Mouse (Mus musculus) MEL (cell line): ENCODE results near the gene Gm49378. TPM values are rescaled to one million over a fixed set of nuclear protein-coding genes. Genes with fewer than 3 reads are reported as not detected.

ENCODE experiments used
- DNase-seq: peaks from one replicate; pipeline ENCODE4 v3.0.0; 2011; ENCODE audit warnings: low read depth, low spot score
- H3K27ac ChIP-seq: 2 replicates; pipeline ENCODE4 v1.5.1; 2012; ENCODE audit warnings: low read depth, mild to moderate bottlenecking, control low read depth, low read length, moderate library complexity; ENCODE audit not compliant: control insufficient read depth
- H3K27me3 ChIP-seq, 2 experiments: fragments of 150-350 bp in 1 of 2; sonication (generic) in 1 of 2; 2 replicates each; pipeline ENCODE4 v1.6.1; 2012; ENCODE audit warnings: low read length in 2 of 2, mild to moderate bottlenecking in 2 of 2, improper control_type of control experiment in 1 of 2, moderate library complexity in 1 of 2; ENCODE audit not compliant: insufficient read depth in 2 of 2, control insufficient read depth in 1 of 2
- H3K36me3 ChIP-seq, 2 experiments: 2 replicates each; pipeline ENCODE4 v1.6.1; 2012 to 2014; ENCODE audit warnings: low read length in 2 of 2, improper control_type of control experiment in 1 of 2, inconsistent platforms in 1 of 2, mild to moderate bottlenecking in 1 of 2; ENCODE audit not compliant: insufficient read depth in 2 of 2, control insufficient read depth in 1 of 2
- H3K4me1 ChIP-seq, 2 experiments: fragments of 150-350 bp in 1 of 2; sonication (generic) in 1 of 2; 2 replicates each; pipeline ENCODE4 v1.6.1; 2012; ENCODE audit warnings: low read length in 2 of 2, improper control_type of control experiment in 1 of 2, mild to moderate bottlenecking in 1 of 2; ENCODE audit not compliant: insufficient read depth in 2 of 2, control insufficient read depth in 1 of 2
- H3K4me3 ChIP-seq, 2 experiments: fragments of 150-350 bp in 1 of 2; sonication (generic) in 1 of 2; 2 replicates each; pipeline ENCODE4 v1.5.1; 2012; ENCODE audit warnings: low read depth in 2 of 2, low read length in 2 of 2, mild to moderate bottlenecking in 2 of 2, moderate library complexity in 2 of 2, control low read depth in 1 of 2, improper control_type of control experiment in 1 of 2; ENCODE audit not compliant: control insufficient read depth in 1 of 2, insufficient read depth in 1 of 2
- H3K79me2 ChIP-seq: 2 replicates; pipeline ENCODE4 v1.6.1; 2012; ENCODE audit warnings: mild to moderate bottlenecking, low read length, moderate library complexity; ENCODE audit not compliant: control insufficient read depth, poor library complexity, insufficient read depth
- H3K9ac ChIP-seq: 2 replicates; pipeline ENCODE4 v1.6.1; 2012; ENCODE audit warnings: low read depth, mild to moderate bottlenecking, control low read depth, low read length, moderate library complexity; ENCODE audit not compliant: control insufficient read depth, poor library complexity, severe bottlenecking
- H3K9me3 ChIP-seq: fragments of 150-350 bp; sonication (generic); replicated peaks from 2 replicates; pipeline ENCODE4 v1.6.1; 2012; ENCODE audit warnings: mild to moderate bottlenecking, low read length, improper control_type of control experiment, moderate library complexity; ENCODE audit not compliant: insufficient read depth
- CHD1 ChIP-seq: IDR thresholded peaks from 2 replicates; pipeline ENCODE4 v1.6.1; 2012; ENCODE audit warnings: low read depth, mild to moderate bottlenecking, inconsistent platforms, low read length, improper control_type of control experiment
- ZKSCAN1 ChIP-seq: IDR thresholded peaks from 2 replicates; pipeline ENCODE4 v1.6.1; 2012; ENCODE audit warnings: low read depth, mild to moderate bottlenecking, inconsistent platforms, low read length, improper control_type of control experiment, moderate library complexity
- polyA plus RNA-seq, 2 experiments: library from polyadenylated mRNA; stranded (reverse) in 1 of 2; unstranded in 1 of 2; fragments of >175 nt in 1 of 2; fragments of >200 nt in 1 of 2; gene quantifications; 2 replicates each; pipeline versions ENCODE4 v1.2.1 to v1.2.4; 2012; ENCODE audit warnings: low replicate concordance in 2 of 2, low read depth in 1 of 2; ENCODE audit not compliant: insufficient read length in 2 of 2, insufficient read depth in 1 of 2, missing spikeins in 1 of 2
- total RNA-seq: library from RNA; depleted of rRNA; stranded (reverse); fragments of 300-350 nt; gene quantifications from 2 replicates; pipeline ENCODE4 v1.2.3, GENCODE M21; 2012; rRNA removed

The Gm49378 gene
- total and polyA plus RNA-seq, 3 experiments, result 4.6 TPM; not detected in 2

- peaks cover 11% of the 10 kb centered on the region for H3K79me2 ChIP-seq
- TF ChIP-seq ZKSCAN1, result peak; percentile 97
- no peak for TF ChIP-seq CHD1
- H3K27ac ChIP-seq, result no peak overlapping the region
- DNase-seq, result no peak
- H3K27me3 ChIP-seq, result no peaks in the 10 kb centered on the region
- no peak overlapping the region for H3K4me3 ChIP-seq
- H3K36me3 ChIP-seq, result peaks cover 0 to 16% of the 10 kb centered on the region in 2 experiments; a peak in 2 of 4 replicates
- no peak overlapping the region for H3K9ac ChIP-seq
- H3K4me1 ChIP-seq, result peaks cover 3 to 18% of the 10 kb centered on the region in 2 experiments
- no peaks in the 10 kb centered on the region for H3K9me3 ChIP-seq
Measured at GRCm38 (mm10) chr14:55579511-55580496, 57.9 kb downstream of the Gm49378 start.

Other genes starting within 250 kb of the Gm49378 start
Only the 30 nearest of the 34 such genes appear.
- 19.9 and 22.7 TPM in 2 replicates for gene Dhrs4, start 159.1 kb downstream of the Gm49378 start, total RNA-seq
- gene Dhrs4, start 159.1 kb downstream of the Gm49378 start, polyA plus RNA-seq, result 10 to 100 TPM in 1 of 2 experiments, not detected in 1; 34.2 TPM
- 0.23 and 0.27 TPM in 2 replicates for gene Carmil3, start 147.2 kb downstream of the Gm49378 start, total RNA-seq
- gene Carmil3, start 147.2 kb downstream of the Gm49378 start, polyA plus RNA-seq, result 1 to 10 TPM in 1 of 2 experiments, not detected in 1; 2.6 TPM
- gene Cpne6, start 127.5 kb downstream of the Gm49378 start, total RNA-seq, result not detected in 2 replicates
- not detected for gene Cpne6, start 127.5 kb downstream of the Gm49378 start, polyA plus RNA-seq
- not detected in 2 replicates for gene Nrl, start 112.9 kb downstream of the Gm49378 start, total RNA-seq
- not detected for gene Nrl, start 112.9 kb downstream of the Gm49378 start, polyA plus RNA-seq
- gene Pck2, start 97.6 kb downstream of the Gm49378 start, total RNA-seq, result 17.0 and 64.4 TPM in 2 replicates
- 100 to 1,000 TPM in 1 of 2 experiments, 10 to 100 TPM in 1; 63.7 to 103 TPM for gene Pck2, start 97.6 kb downstream of the Gm49378 start, polyA plus RNA-seq
- gene Dcaf11, start 77.9 kb downstream of the Gm49378 start, total RNA-seq, result 24.3 and 27.7 TPM in 2 replicates
- 10 to 100 TPM in 1 of 2 experiments, not detected in 1; 37.9 TPM for gene Dcaf11, start 77.9 kb downstream of the Gm49378 start, polyA plus RNA-seq
- gene A730061H03Rik, start 77.5 kb downstream of the Gm49378 start, total RNA-seq, result 0.73 and 0.92 TPM in 2 replicates
- under 1 TPM in 1 of 2 experiments, not detected in 1; 0.86 TPM for gene A730061H03Rik, start 77.5 kb downstream of the Gm49378 start, polyA plus RNA-seq
- gene Fitm1, start 62.3 kb downstream of the Gm49378 start, total RNA-seq, result not detected in 2 replicates
- under 1 TPM in 1 of 2 experiments, not detected in 1; 0.07 TPM for gene Fitm1, start 62.3 kb downstream of the Gm49378 start, polyA plus RNA-seq
- 73.8 and 85.9 TPM in 2 replicates for gene Psme1, start 59.8 kb downstream of the Gm49378 start, total RNA-seq
- gene Psme1, start 59.8 kb downstream of the Gm49378 start, polyA plus RNA-seq, result 100 to 1,000 TPM in 1 of 2 experiments, not detected in 1; 205 TPM
- gene Emc9, start 52.6 kb downstream of the Gm49378 start, total RNA-seq, result 55.4 and 59.4 TPM in 2 replicates
- 10 to 100 TPM in 1 of 2 experiments, not detected in 1; 38.7 TPM for gene Emc9, start 52.6 kb downstream of the Gm49378 start, polyA plus RNA-seq
- gene Psme2, start 46.8 kb downstream of the Gm49378 start, total RNA-seq, result 98.1 and 143 TPM in 2 replicates
- gene Psme2, start 46.8 kb downstream of the Gm49378 start, polyA plus RNA-seq, result 100 to 1,000 TPM in 1 of 2 experiments, not detected in 1; 231 TPM
- 10.7 and 12.9 TPM in 2 replicates for gene Rnf31, start 46.2 kb downstream of the Gm49378 start, total RNA-seq
- gene Rnf31, start 46.2 kb downstream of the Gm49378 start, polyA plus RNA-seq, result 10 to 100 TPM in 1 of 2 experiments, not detected in 1; 24.5 TPM
- gene Irf9, start 34.3 kb downstream of the Gm49378 start, total RNA-seq, result 5.0 and 8.5 TPM in 2 replicates
- gene Irf9, start 34.3 kb downstream of the Gm49378 start, polyA plus RNA-seq, result 10 to 100 TPM in 1 of 2 experiments, not detected in 1; 14.8 TPM
- gene Rec8, start 19.9 kb downstream of the Gm49378 start, total RNA-seq, result 1.5 and 1.6 TPM in 2 replicates
- 1 to 10 TPM in 1 of 2 experiments, not detected in 1; 2.5 TPM for gene Rec8, start 19.9 kb downstream of the Gm49378 start, polyA plus RNA-seq
- 46.2 and 54.1 TPM in 2 replicates for gene Ipo4, start 1.9 kb downstream of the Gm49378 start, total RNA-seq
- 100 to 1,000 TPM in 1 of 2 experiments, not detected in 1; 132 TPM for gene Ipo4, start 1.9 kb downstream of the Gm49378 start, polyA plus RNA-seq
- 49.4 and 60.5 TPM in 2 replicates for gene Tm9sf1, start 5.9 kb upstream of the Gm49378 start, total RNA-seq
- 10 to 100 TPM in 1 of 2 experiments, not detected in 1; 80.1 TPM for gene Tm9sf1, start 5.9 kb upstream of the Gm49378 start, polyA plus RNA-seq
- gene Tssk4, start 12.3 kb upstream of the Gm49378 start, total RNA-seq, result 0.08 and 0.10 TPM in 2 replicates
- gene Tssk4, start 12.3 kb upstream of the Gm49378 start, polyA plus RNA-seq, result under 1 TPM in 1 of 2 experiments, not detected in 1; 0.40 TPM
- 25.5 and 30.6 TPM in 2 replicates for gene Mdp1, start 22.6 kb upstream of the Gm49378 start, total RNA-seq
- gene Mdp1, start 22.6 kb upstream of the Gm49378 start, polyA plus RNA-seq, result 10 to 100 TPM in 1 of 2 experiments, not detected in 1; 25.6 TPM
- 22.3 and 24.5 TPM in 2 replicates for gene Gmpr2, start 34.0 kb upstream of the Gm49378 start, total RNA-seq
- 10 to 100 TPM in 1 of 2 experiments, not detected in 1; 28.8 TPM for gene Gmpr2, start 34.0 kb upstream of the Gm49378 start, polyA plus RNA-seq
- gene Nedd8, start 34.2 kb upstream of the Gm49378 start, total RNA-seq, result 515 and 516 TPM in 2 replicates
- gene Nedd8, start 34.2 kb upstream of the Gm49378 start, polyA plus RNA-seq, result 100 to 1,000 TPM in 1 of 2 experiments, not detected in 1; 528 TPM
- 27.2 and 27.8 TPM in 2 replicates for gene Tinf2, start 43.9 kb upstream of the Gm49378 start, total RNA-seq
- 10 to 100 TPM in 1 of 2 experiments, not detected in 1; 53.0 TPM for gene Tinf2, start 43.9 kb upstream of the Gm49378 start, polyA plus RNA-seq
- 5.8 and 6.2 TPM in 2 replicates for gene Tgm1, start 76.0 kb upstream of the Gm49378 start, total RNA-seq
- 10 to 100 TPM in 1 of 2 experiments, not detected in 1; 11.4 TPM for gene Tgm1, start 76.0 kb upstream of the Gm49378 start, polyA plus RNA-seq
- 21.8 and 22.8 TPM in 2 replicates for gene Rabggta, start 84.4 kb upstream of the Gm49378 start, total RNA-seq
- gene Rabggta, start 84.4 kb upstream of the Gm49378 start, polyA plus RNA-seq, result 10 to 100 TPM in 1 of 2 experiments, not detected in 1; 32.0 TPM
- 20.0 and 21.7 TPM in 2 replicates for gene Dhrs1, start 107.8 kb upstream of the Gm49378 start, total RNA-seq
- 10 to 100 TPM in 1 of 2 experiments, not detected in 1; 48.8 TPM for gene Dhrs1, start 107.8 kb upstream of the Gm49378 start, polyA plus RNA-seq
- gene Nop9, start 107.8 kb upstream of the Gm49378 start, total RNA-seq, result 46.1 and 47.8 TPM in 2 replicates
- gene Nop9, start 107.8 kb upstream of the Gm49378 start, polyA plus RNA-seq, result 100 to 1,000 TPM in 1 of 2 experiments, not detected in 1; 112 TPM
- 1.7 and 2.4 TPM in 2 replicates for gene Cideb, start 120.6 kb upstream of the Gm49378 start, total RNA-seq
- under 1 TPM in 1 of 2 experiments, not detected in 1; 0.53 TPM for gene Cideb, start 120.6 kb upstream of the Gm49378 start, polyA plus RNA-seq
- 0.19 and 0.59 TPM in 2 replicates for gene Ltb4r2, start 123.5 kb upstream of the Gm49378 start, total RNA-seq
- gene Ltb4r2, start 123.5 kb upstream of the Gm49378 start, polyA plus RNA-seq, result under 1 TPM in 1 of 2 experiments, not detected in 1; 0.52 TPM
- gene Ltb4r1, start 128.1 kb upstream of the Gm49378 start, total RNA-seq, result 0.35 and 0.65 TPM in 2 replicates
- gene Ltb4r1, start 128.1 kb upstream of the Gm49378 start, polyA plus RNA-seq, result 1 to 10 TPM in 1 of 2 experiments, not detected in 1; 1.5 TPM
- gene Adcy4, start 146.2 kb upstream of the Gm49378 start, total RNA-seq, result 0.19 and 0.29 TPM in 2 replicates
- gene Adcy4, start 146.2 kb upstream of the Gm49378 start, polyA plus RNA-seq, result under 1 TPM in 1 of 2 experiments, not detected in 1; 0.35 TPM
- gene Ripk3, start 151.0 kb upstream of the Gm49378 start, total RNA-seq, result 67.1 and 77.4 TPM in 2 replicates
- gene Ripk3, start 151.0 kb upstream of the Gm49378 start, polyA plus RNA-seq, result 100 to 1,000 TPM; 123 to 124 TPM